Mouse (Mus musculus) liver, embryonic 11.5 days (tissue): ENCODE results near the gene Bloc1s4. TPM values are rescaled to one million over a fixed set of nuclear protein-coding genes. Genes with fewer than 3 reads are reported as not detected.

ENCODE experiments used
- ATAC-seq: fragments of 200-750 bp; cut with Nextera tagmentation; replicated peaks from 2 replicates; pipeline ENCODE4 v1.8.0; 2017; ENCODE audit warnings: moderate number of reproducible peaks, mild to moderate bottlenecking, moderate TSS enrichment, moderate library complexity; ENCODE audit not compliant: low FRiP score
- DNase-seq: peaks from one replicate; pipeline ENCODE4 v3.0.0-alpha.2; 2017; ENCODE audit warnings: low spot score
- H3K27ac ChIP-seq: fragments of 300-500 bp; sonication (generic); 2 replicates; pipeline ENCODE4 v1.5.1; 2014; ENCODE audit warnings: mild to moderate bottlenecking, low read depth, low read length, control low read depth
- H3K27me3 ChIP-seq: fragments of 300-500 bp; sonication (generic); replicated peaks from 2 replicates; pipeline ENCODE4 v1.6.1; 2014; ENCODE audit warnings: low read length, mixed read lengths; ENCODE audit not compliant: control insufficient read depth, insufficient read depth
- H3K36me3 ChIP-seq: fragments of 300-500 bp; sonication (generic); 2 replicates; pipeline ENCODE4 v1.6.1; 2014; ENCODE audit warnings: mild to moderate bottlenecking, low read length, moderate library complexity, mixed read lengths; ENCODE audit not compliant: control insufficient read depth, insufficient read depth
- H3K4me1 ChIP-seq: fragments of 300-500 bp; sonication (generic); replicated peaks from 2 replicates; pipeline ENCODE4 v1.6.1; 2014; ENCODE audit warnings: low read length, mixed read lengths; ENCODE audit not compliant: control insufficient read depth, insufficient read depth
- H3K4me2 ChIP-seq: fragments of 300-500 bp; sonication (generic); 2 replicates; pipeline ENCODE4 v1.6.1; 2014; ENCODE audit warnings: mild to moderate bottlenecking, control low read depth, moderate library complexity
- H3K4me3 ChIP-seq: fragments of 300-500 bp; sonication (generic); 2 replicates; pipeline ENCODE4 v1.5.1; 2014; ENCODE audit warnings: low read depth, low read length, control low read depth
- H3K9ac ChIP-seq: fragments of 300-500 bp; sonication (generic); 2 replicates; pipeline ENCODE4 v1.6.1; 2014; ENCODE audit warnings: low read depth, low read length, control low read depth
- H3K9me3 ChIP-seq: fragments of 300-500 bp; sonication (generic); 2 replicates; pipeline ENCODE4 v1.6.1; 2016; ENCODE audit warnings: low read length, inconsistent platforms, mixed read lengths; ENCODE audit not compliant: control insufficient read depth
- WGBS: fragments of 180-500 bp; shearing (Covaris S2); extraction: QIAGEN DNeasy Blood & Tissue Kit; methylation state at CpG from one replicate; pipeline ENCODE4 v1.1.7; 2014; 5-methylcytosine and 5-hydroxymethylcytosine counted together
- polyA plus RNA-seq: library from polyadenylated mRNA; unstranded; fragments of >200 nt; fragmentation: Nextera tagmentation; extraction: Ambion mirVana; gene quantifications from 2 replicates; pipeline ENCODE4 v1.2.1, GENCODE M21; 2014

Gene Bloc1s4
- polyA plus RNA-seq, 1 experiment from 2014 or later: 29.1 TPM

GRCm38 (mm10) chr5:36777186-36777585, 28.7 kb upstream of the Bloc1s4 start:
- H3K4me1 ChIP-seq: peaks cover 4% of the 10 kb centered on the region; the same call in 1 of the 2 replicates
- H3K27me3 ChIP-seq: no peaks in the 10 kb centered on the region
- H3K4me3 ChIP-seq: no peak overlapping the region
- peaks cover 8% of the 10 kb centered on the region; the same call in 1 of the 2 replicates for H3K9me3 ChIP-seq
- no peak for ATAC-seq
- H3K36me3 ChIP-seq: no peaks in the 10 kb centered on the region
- DNase-seq: no peak
- H3K4me2 ChIP-seq: no peak overlapping the region
- no peak overlapping the region for H3K9ac ChIP-seq
- no peak overlapping the region for H3K27ac ChIP-seq
- WGBS: 5% methylated on average over 2 of the region's 2 CpGs

DNA sequence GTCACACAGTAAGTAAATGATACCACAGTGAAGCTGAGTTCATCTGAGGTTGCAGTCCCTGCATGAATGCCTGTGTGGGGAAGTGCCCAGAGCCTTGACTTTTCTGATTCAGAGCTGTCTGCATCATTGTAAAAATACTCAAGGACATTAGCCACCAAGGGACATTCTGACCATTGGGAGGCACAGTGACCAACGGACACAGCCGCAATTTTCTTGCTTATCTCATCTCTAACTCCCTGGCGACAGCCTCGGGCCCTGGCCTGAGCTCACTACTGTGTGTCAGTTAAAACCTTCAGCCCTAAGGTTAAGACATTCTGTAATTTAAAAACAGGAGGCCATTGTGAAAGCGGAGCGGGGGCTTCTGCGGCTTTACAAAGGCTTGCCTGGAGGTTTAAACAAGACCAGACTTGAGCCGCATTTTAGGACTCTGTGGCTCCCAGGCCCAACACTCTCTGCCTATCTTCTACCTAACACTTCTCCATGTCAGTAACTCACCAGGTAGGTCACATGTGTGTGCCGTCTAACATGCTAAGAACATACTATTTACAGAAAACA, 27.6 kb upstream of the Bloc1s4 start:
- Histone ChIP-seq H3K4me2 (no peak overlapping the region), H3K36me3 (no peaks in the 10 kb centered on the region), H3K4me1 (peaks cover 4% of the 10 kb centered on the region; the same call in 1 of the 2 replicates), H3K27me3 (no peaks in the 10 kb centered on the region), H3K9me3 (peaks cover 8% of the 10 kb centered on the region; the same call in 1 of the 2 replicates), H3K9ac (no peak overlapping the region), H3K4me3 (no peak overlapping the region), H3K27ac (no peak overlapping the region)
- ATAC-seq (no peak), DNase-seq (no peak)
- 23% methylated on average over 9 of the region's 9 CpGs for WGBS

DNA sequence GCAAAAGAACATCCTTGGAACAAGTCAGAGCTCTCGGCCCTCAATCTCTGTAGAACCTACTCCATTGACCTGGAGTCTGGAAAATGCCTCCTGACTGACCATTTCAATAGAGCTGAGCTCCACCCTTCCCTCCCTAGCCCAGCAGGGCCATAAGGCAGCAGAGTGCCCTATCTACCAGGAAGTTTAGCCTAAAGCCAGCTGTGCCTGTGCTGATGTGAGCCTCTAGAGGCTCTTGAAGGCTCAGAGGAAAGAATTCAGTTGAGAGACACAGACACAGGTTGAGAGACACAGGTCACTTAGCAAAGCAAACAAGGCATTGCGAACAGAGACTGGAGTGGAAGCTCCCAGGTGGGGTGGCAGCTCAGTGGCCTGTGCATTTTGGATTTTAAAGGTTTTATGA, 26.9 kb upstream of the Bloc1s4 start:
- H3K4me3 ChIP-seq: no peak overlapping the region
- no peak overlapping the region for H3K4me2 ChIP-seq
- DNase-seq (no peak), ATAC-seq (no peak)
- H3K4me1 ChIP-seq: peaks cover 4% of the 10 kb centered on the region; the same call in 1 of the 2 replicates
- H3K36me3 ChIP-seq: no peaks in the 10 kb centered on the region
- H3K27me3 ChIP-seq: no peaks in the 10 kb centered on the region
- H3K9me3 ChIP-seq: peaks cover 5% of the 10 kb centered on the region; the same call in 1 of the 2 replicates
- no peak overlapping the region for H3K27ac ChIP-seq
- 85% methylated on average over 2 of the region's 2 CpGs for WGBS
- H3K9ac ChIP-seq: no peak overlapping the region

DNA sequence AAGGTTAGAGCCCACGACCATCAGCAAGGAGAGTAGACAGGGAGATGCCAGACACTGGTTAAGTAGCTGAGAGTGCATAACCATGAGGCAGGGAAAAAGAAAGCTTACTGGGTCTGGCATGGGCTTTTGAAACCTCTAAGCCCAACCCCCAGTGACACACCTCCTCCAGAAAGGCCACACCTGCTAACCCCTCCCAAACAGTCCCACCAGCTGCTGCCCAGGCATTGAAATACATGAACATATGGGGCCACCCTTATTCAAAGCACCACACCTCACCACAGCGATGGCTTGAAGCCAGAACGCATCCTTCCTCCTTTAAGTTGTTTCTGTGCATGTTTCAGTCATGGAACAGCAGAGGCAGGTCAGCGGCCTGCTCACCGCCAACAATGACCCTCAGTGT, 24.1 kb upstream of the Bloc1s4 start:
- Histone ChIP-seq H3K4me2 (no peak overlapping the region), H3K36me3 (no peaks in the 10 kb centered on the region), H3K9me3 (no peaks in the 10 kb centered on the region), H3K4me3 (no peak overlapping the region), H3K4me1 (peaks cover 4% of the 10 kb centered on the region; the same call in 1 of the 2 replicates), H3K27me3 (no peaks in the 10 kb centered on the region), H3K9ac (no peak overlapping the region), H3K27ac (no peak overlapping the region)
- WGBS: 82% methylated on average over 5 of the region's 5 CpGs
- DNase-seq (no peak), ATAC-seq (no peak)

- 50% methylated on average over 3 of the region's 3 CpGs for WGBS
These were observed 21.2 kb upstream of the Bloc1s4 start for GRCm38 (mm10) chr5:36769603-36770002.

GRCm38 (mm10) chr5:36766958-36767703, 18.7 kb upstream of the Bloc1s4 start:
- DNase-seq (no peak), ATAC-seq (no peak)
- no peaks in the 10 kb centered on the region for H3K27me3 ChIP-seq
- no peak overlapping the region for H3K4me3 ChIP-seq
- H3K27ac ChIP-seq: no peak overlapping the region
- no peaks in the 10 kb centered on the region for H3K36me3 ChIP-seq
- WGBS: 28% methylated on average over 10 of the region's 10 CpGs
- no peak overlapping the region for H3K4me2 ChIP-seq
- no peaks in the 10 kb centered on the region for H3K9me3 ChIP-seq
- H3K9ac ChIP-seq: no peak overlapping the region
- no peaks in the 10 kb centered on the region for H3K4me1 ChIP-seq

More at GRCm38 (mm10) chr5:36769603-36770002, 21.2 kb upstream of the Bloc1s4 start:
- ATAC-seq (no peak), DNase-seq (no peak)
- no peak overlapping the region for H3K9ac ChIP-seq
- H3K27ac ChIP-seq: no peak overlapping the region
- no peaks in the 10 kb centered on the region for H3K27me3 ChIP-seq
- H3K9me3 ChIP-seq: no peaks in the 10 kb centered on the region
- no peak overlapping the region for H3K4me2 ChIP-seq
- no peak overlapping the region for H3K4me3 ChIP-seq
- no peaks in the 10 kb centered on the region for H3K36me3 ChIP-seq
- H3K4me1 ChIP-seq: no peaks in the 10 kb centered on the region

- ATAC-seq (no peak), DNase-seq (no peak)
- WGBS: 71% methylated on average over 4 of the region's 4 CpGs
These were observed 11.4 kb upstream of the Bloc1s4 start for GRCm38 (mm10) chr5:36759848-36760247.

DNA sequence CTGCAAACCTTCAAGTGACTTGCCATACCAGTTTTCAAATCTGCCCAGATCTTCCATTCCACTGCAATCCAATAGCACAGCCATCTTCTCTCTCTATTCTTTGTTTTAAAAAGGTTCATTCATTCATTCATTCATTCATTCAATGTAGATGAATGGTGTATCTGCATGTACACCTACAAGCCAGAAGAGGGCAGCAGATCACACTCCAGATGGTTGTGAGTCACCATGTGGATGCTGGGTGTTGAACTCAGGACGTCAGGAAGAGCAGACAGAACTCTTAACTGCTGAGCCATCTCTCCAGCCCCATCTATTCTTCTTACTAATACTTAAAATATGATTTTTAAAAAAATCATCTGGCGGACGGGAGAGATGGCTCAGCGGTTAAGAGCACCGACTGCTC, 8.6 kb upstream of the Bloc1s4 start:
- Histone ChIP-seq H3K9ac (no peak overlapping the region), H3K4me3 (no peak overlapping the region), H3K27me3 (no peaks in the 10 kb centered on the region), H3K9me3 (no peaks in the 10 kb centered on the region), H3K4me2 (no peak overlapping the region), H3K27ac (no peak overlapping the region), H3K4me1 (no peaks in the 10 kb centered on the region), H3K36me3 (no peaks in the 10 kb centered on the region)
- DNase-seq: no peak
- no peak for ATAC-seq
- 67% methylated on average over 5 of the region's 5 CpGs for WGBS

More at GRCm38 (mm10) chr5:36759848-36760247, 11.4 kb upstream of the Bloc1s4 start:
- H3K4me1 ChIP-seq: no peaks in the 10 kb centered on the region
- H3K4me2 ChIP-seq: no peak overlapping the region
- H3K9me3 ChIP-seq: no peaks in the 10 kb centered on the region
- H3K9ac ChIP-seq: no peak overlapping the region
- no peak overlapping the region for H3K4me3 ChIP-seq
- no peaks in the 10 kb centered on the region for H3K36me3 ChIP-seq
- no peaks in the 10 kb centered on the region for H3K27me3 ChIP-seq
- no peak overlapping the region for H3K27ac ChIP-seq
